Mouse (Mus musculus) MEL (cell line): Measurements from ENCODE around the gene Atp6v1e1. TPM values are rescaled to one million over a fixed set of nuclear protein-coding genes. Genes with fewer than 3 reads are reported as not detected.

Source experiments
- DNase-seq: peaks from one replicate; pipeline ENCODE4 v3.0.0; 2011; ENCODE audit warnings: low read depth, low spot score
- H3K27ac ChIP-seq: 2 replicates; pipeline ENCODE4 v1.5.1; 2012; ENCODE audit warnings: low read depth, mild to moderate bottlenecking, control low read depth, low read length, moderate library complexity; ENCODE audit not compliant: control insufficient read depth
- H3K27me3 ChIP-seq, 2 experiments: fragments of 150-350 bp in 1 of 2; sonication (generic) in 1 of 2; 2 replicates each; pipeline ENCODE4 v1.6.1; 2012; ENCODE audit warnings: low read length in 2 of 2, mild to moderate bottlenecking in 2 of 2, improper control_type of control experiment in 1 of 2, moderate library complexity in 1 of 2; ENCODE audit not compliant: insufficient read depth in 2 of 2, control insufficient read depth in 1 of 2
- H3K36me3 ChIP-seq, 2 experiments: 2 replicates each; pipeline ENCODE4 v1.6.1; 2012 to 2014; ENCODE audit warnings: low read length in 2 of 2, improper control_type of control experiment in 1 of 2, inconsistent platforms in 1 of 2, mild to moderate bottlenecking in 1 of 2; ENCODE audit not compliant: insufficient read depth in 2 of 2, control insufficient read depth in 1 of 2
- H3K4me1 ChIP-seq, 2 experiments: fragments of 150-350 bp in 1 of 2; sonication (generic) in 1 of 2; 2 replicates each; pipeline ENCODE4 v1.6.1; 2012; ENCODE audit warnings: low read length in 2 of 2, improper control_type of control experiment in 1 of 2, mild to moderate bottlenecking in 1 of 2; ENCODE audit not compliant: insufficient read depth in 2 of 2, control insufficient read depth in 1 of 2
- H3K4me3 ChIP-seq, 2 experiments: fragments of 150-350 bp in 1 of 2; sonication (generic) in 1 of 2; 2 replicates each; pipeline ENCODE4 v1.5.1; 2012; ENCODE audit warnings: low read depth in 2 of 2, low read length in 2 of 2, mild to moderate bottlenecking in 2 of 2, moderate library complexity in 2 of 2, control low read depth in 1 of 2, improper control_type of control experiment in 1 of 2; ENCODE audit not compliant: control insufficient read depth in 1 of 2, insufficient read depth in 1 of 2
- H3K79me2 ChIP-seq: 2 replicates; pipeline ENCODE4 v1.6.1; 2012; ENCODE audit warnings: mild to moderate bottlenecking, low read length, moderate library complexity; ENCODE audit not compliant: control insufficient read depth, poor library complexity, insufficient read depth
- H3K9ac ChIP-seq: 2 replicates; pipeline ENCODE4 v1.6.1; 2012; ENCODE audit warnings: low read depth, mild to moderate bottlenecking, control low read depth, low read length, moderate library complexity; ENCODE audit not compliant: control insufficient read depth, poor library complexity, severe bottlenecking
- H3K9me3 ChIP-seq: fragments of 150-350 bp; sonication (generic); replicated peaks from 2 replicates; pipeline ENCODE4 v1.6.1; 2012; ENCODE audit warnings: mild to moderate bottlenecking, low read length, improper control_type of control experiment, moderate library complexity; ENCODE audit not compliant: insufficient read depth
- CHD2 ChIP-seq: IDR thresholded peaks from 2 replicates; pipeline ENCODE4 v1.6.1; 2011; ENCODE audit warnings: low read length, improper control_type of control experiment
- CTCF ChIP-seq, 3 experiments: IDR thresholded peaks in 2 of 3; conservative IDR thresholded peaks in 1 of 3; 2 replicates each; pipeline ENCODE4 v1.5.1; 2011 to 2012; ENCODE audit warnings: low read length in 3 of 3, low read depth in 2 of 3, mild to moderate bottlenecking in 2 of 3, improper control_type of control experiment in 1 of 3, inconsistent platforms in 1 of 3, mixed read lengths in 1 of 3, moderate library complexity in 1 of 3; ENCODE audit not compliant: control insufficient read depth in 1 of 3, insufficient read depth in 1 of 3, poor library complexity in 1 of 3, severe bottlenecking in 1 of 3
- E2F4 ChIP-seq: IDR thresholded peaks from 2 replicates; pipeline ENCODE4 v1.6.1; 2011; ENCODE audit warnings: low read depth, low read length, improper control_type of control experiment, borderline replicate concordance
- EP300 ChIP-seq, 2 experiments: IDR thresholded peaks; 2 replicates each; pipeline ENCODE4 v1.6.1; 2011; ENCODE audit warnings: improper control_type of control experiment in 2 of 2, low read length in 2 of 2, low read depth in 1 of 2, mild to moderate bottlenecking in 1 of 2
- ETS1 ChIP-seq: IDR thresholded peaks from 2 replicates; pipeline ENCODE4 v1.6.1; 2012; ENCODE audit warnings: low read depth, mild to moderate bottlenecking, inconsistent platforms, low read length, improper control_type of control experiment, moderate library complexity
- GATA1 ChIP-seq: IDR thresholded peaks from 2 replicates; pipeline ENCODE4 v1.6.1; 2011; ENCODE audit warnings: low read depth, low read length, improper control_type of control experiment
- JUND ChIP-seq: IDR thresholded peaks from 2 replicates; pipeline ENCODE4 v1.6.1; 2011; ENCODE audit warnings: low read depth, mild to moderate bottlenecking, improper control_type of control experiment, low read length
- KAT2A ChIP-seq: conservative IDR thresholded peaks from 2 replicates; pipeline ENCODE4 v1.6.1; 2012; ENCODE audit warnings: low read depth, low read length, improper control_type of control experiment, inconsistent platforms
- MAFK ChIP-seq: IDR thresholded peaks from 2 replicates; pipeline ENCODE4 v1.6.1; 2011; ENCODE audit warnings: low read depth, mild to moderate bottlenecking, low read length, improper control_type of control experiment, borderline replicate concordance
- MAZ ChIP-seq: IDR thresholded peaks from 2 replicates; pipeline ENCODE4 v1.6.1; 2012; ENCODE audit warnings: low read depth, mild to moderate bottlenecking, inconsistent platforms, low read length, improper control_type of control experiment
- MEF2A ChIP-seq: IDR thresholded peaks from 2 replicates; pipeline ENCODE4 v1.6.1; 2014; ENCODE audit warnings: low read depth, mild to moderate bottlenecking, inconsistent platforms, low read length, improper control_type of control experiment; ENCODE audit not compliant: poor library complexity, insufficient replicate concordance, severe bottlenecking; ENCODE audit errors: extremely low read depth
- MXI1 ChIP-seq: IDR thresholded peaks from 2 replicates; pipeline ENCODE4 v1.6.1; 2011; ENCODE audit warnings: mild to moderate bottlenecking, low read depth, low read length, improper control_type of control experiment
- MYC ChIP-seq: IDR thresholded peaks from 2 replicates; pipeline ENCODE4 v1.6.1; 2011; ENCODE audit warnings: low read depth, mild to moderate bottlenecking, low read length, improper control_type of control experiment, moderate library complexity
- NELFE ChIP-seq: IDR thresholded peaks from 2 replicates; pipeline ENCODE4 v1.6.1; 2011; ENCODE audit warnings: low read depth, low read length, improper control_type of control experiment
- POLR2A ChIP-seq, 2 experiments: IDR thresholded peaks; 2 replicates each; pipeline ENCODE4 v1.6.1; 2011 to 2012; ENCODE audit warnings: low read length in 2 of 2, mild to moderate bottlenecking in 2 of 2, control low read depth in 1 of 2, improper control_type of control experiment in 1 of 2, low read depth in 1 of 2, moderate library complexity in 1 of 2; ENCODE audit not compliant: control insufficient read depth in 1 of 2, insufficient read depth in 1 of 2, poor library complexity in 1 of 2
- POLR2AphosphoS5 ChIP-seq: IDR thresholded peaks from 2 replicates; pipeline ENCODE4 v1.6.1; 2012; ENCODE audit warnings: low read depth, borderline replicate concordance, mild to moderate bottlenecking, inconsistent platforms, low read length, moderate library complexity, mixed read lengths
- RAD21 ChIP-seq: IDR thresholded peaks from 2 replicates; pipeline ENCODE4 v1.6.1; 2011; ENCODE audit warnings: mild to moderate bottlenecking, low read depth, low read length, improper control_type of control experiment
- RCOR1 ChIP-seq: IDR thresholded peaks from 2 replicates; pipeline ENCODE4 v1.6.1; 2012; ENCODE audit warnings: low read depth, mild to moderate bottlenecking, inconsistent platforms, low read length, improper control_type of control experiment
- SIN3A ChIP-seq: IDR thresholded peaks from 2 replicates; pipeline ENCODE4 v1.6.1; 2012; ENCODE audit warnings: low read length, improper control_type of control experiment, inconsistent platforms
- TAL1 ChIP-seq: IDR thresholded peaks from 2 replicates; pipeline ENCODE4 v1.6.1; 2012; ENCODE audit warnings: mild to moderate bottlenecking, inconsistent platforms, low read length, moderate library complexity, mixed read lengths
- TBP ChIP-seq: IDR thresholded peaks from 2 replicates; pipeline ENCODE4 v1.8.0; 2011; ENCODE audit warnings: low read depth, low read length, improper control_type of control experiment
- TCF12 ChIP-seq: IDR thresholded peaks from 2 replicates; pipeline ENCODE4 v1.6.1; 2014; ENCODE audit warnings: low read depth, mild to moderate bottlenecking, inconsistent platforms, low read length, improper control_type of control experiment, moderate library complexity
- UBTF ChIP-seq: IDR thresholded peaks from 2 replicates; pipeline ENCODE4 v1.6.1; 2012; ENCODE audit warnings: low read depth, mild to moderate bottlenecking, inconsistent platforms, low read length, improper control_type of control experiment, moderate library complexity, borderline replicate concordance; ENCODE audit not compliant: insufficient read depth
- ZC3H11A ChIP-seq: IDR thresholded peaks from 2 replicates; pipeline ENCODE4 v1.6.1; 2012; ENCODE audit warnings: low read depth, mild to moderate bottlenecking, inconsistent platforms, low read length, improper control_type of control experiment
- polyA plus RNA-seq, 2 experiments: library from polyadenylated mRNA; stranded (reverse) in 1 of 2; unstranded in 1 of 2; fragments of >175 nt in 1 of 2; fragments of >200 nt in 1 of 2; gene quantifications; 2 replicates each; pipeline versions ENCODE4 v1.2.1 to v1.2.4; 2012; ENCODE audit warnings: low replicate concordance in 2 of 2, low read depth in 1 of 2; ENCODE audit not compliant: insufficient read length in 2 of 2, insufficient read depth in 1 of 2, missing spikeins in 1 of 2
- total RNA-seq: library from RNA; depleted of rRNA; stranded (reverse); fragments of 300-350 nt; gene quantifications from 2 replicates; pipeline ENCODE4 v1.2.3, GENCODE M21; 2012

Atp6v1e1 gene
- total and polyA plus RNA-seq, 3 experiments = 123 to 129 TPM; not detected in 1

- H3K36me3 ChIP-seq = peaks cover 12 to 31% of the 10 kb centered on the region in 2 experiments
- peaks cover 12 to 17% of the 10 kb centered on the region in 2 experiments for H3K4me1 ChIP-seq
- H3K9ac ChIP-seq = no peak overlapping the region
- H3K9me3 ChIP-seq = no peaks in the 10 kb centered on the region
- peak; percentile 38 for DNase-seq
- H3K27ac ChIP-seq = no peak overlapping the region
- TF ChIP-seq POLR2AphosphoS5 (0 out of 2 replicates have a peak, but pooled peaks have one; percentile 14), KAT2A (no peak), TAL1 (0 out of 2 replicates have a peak, but pooled peaks have one; percentile 4)
- H3K4me3 ChIP-seq = no peak overlapping the region
- no peaks in the 10 kb centered on the region for H3K27me3 ChIP-seq
- no peaks in the 10 kb centered on the region for H3K79me2 ChIP-seq
Observed at GRCm38 (mm10) chr6:120798019-120798418, 24.6 kb downstream of the Atp6v1e1 start.

DNA sequence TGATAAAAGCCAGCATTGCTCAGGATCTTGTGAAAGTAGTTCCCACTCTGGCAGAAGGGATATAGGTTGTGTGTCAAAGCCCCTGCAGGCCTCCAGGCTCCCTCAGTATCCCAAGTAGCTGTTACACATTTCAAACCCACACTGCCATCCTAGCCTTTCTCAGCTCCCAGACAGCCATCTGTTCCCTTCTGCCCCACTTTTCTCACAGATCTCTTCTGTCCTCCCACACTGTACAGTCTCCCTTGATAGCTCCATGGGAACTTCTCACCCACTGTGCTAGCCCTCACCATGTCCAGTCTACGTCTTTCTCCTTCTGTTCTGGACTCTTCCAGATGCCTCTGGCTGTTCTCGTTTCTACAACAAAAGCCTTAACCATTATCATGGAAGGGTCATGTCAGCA is 26.5 kb downstream of the Atp6v1e1 start:
- no peaks in the 10 kb centered on the region for H3K79me2 ChIP-seq
- peaks cover 12 to 34% of the 10 kb centered on the region in 2 experiments for H3K4me1 ChIP-seq
- DNase-seq = no peak
- TF ChIP-seq MYC (no peak), UBTF (no peak), EP300 (IDR thresholded peaks at IDR 0.05; ENCODE audit: low read depth in 1 of 2, low read length in 2 of 2) (no peak)
- H3K27me3 ChIP-seq = no peaks in the 10 kb centered on the region
- no peak overlapping the region for H3K4me3 ChIP-seq
- no peak overlapping the region for H3K9ac ChIP-seq
- H3K27ac ChIP-seq = no peak overlapping the region; the same call in 1 of the 2 replicates
- H3K9me3 ChIP-seq = no peaks in the 10 kb centered on the region
- H3K36me3 ChIP-seq = peaks cover 15 to 26% of the 10 kb centered on the region in 2 experiments

- peak; percentile 79 for DNase-seq
- Histone ChIP-seq H3K9me3 (no peaks in the 10 kb centered on the region), H3K4me1 (peaks cover 12 to 38% of the 10 kb centered on the region in 2 experiments), H3K27me3 (no peaks in the 10 kb centered on the region), H3K79me2 (no peaks in the 10 kb centered on the region), H3K36me3 (peaks cover 18 to 24% of the 10 kb centered on the region in 2 experiments), H3K4me3 (no peak overlapping the region), H3K9ac (no peak overlapping the region), H3K27ac (peak overlapping the region; percentile 31; the same call in 1 of the 2 replicates)
- TF ChIP-seq CHD2 (no peak), E2F4 (no peak), EP300 (IDR thresholded peaks at IDR 0.05; ENCODE audit: low read depth in 1 of 2, low read length in 2 of 2) (peak; percentile 76 to 88), TBP (no peak), MAZ (no peak; the same call in 1 of the 2 replicates), SIN3A (peak; percentile 55; the same call in 1 of the 2 replicates), KAT2A (no peak), ETS1 (peak; percentile 70), TAL1 (peak; percentile 72), TCF12 (peak; percentile 75), RCOR1 (peak; percentile 88), CTCF (IDR thresholded peaks at IDR 0.05 in 2 of 3, conservative IDR thresholded peaks at IDR 0.05 in 1 of 3; ENCODE audit: control insufficient read depth in 1 of 3, insufficient read depth in 1 of 3, low read depth in 2 of 3, low read length in 3 of 3, poor library complexity in 1 of 3, severe bottlenecking in 1 of 3) (no peak), POLR2A (IDR thresholded peaks at IDR 0.05; ENCODE audit: control insufficient read depth in 1 of 2, insufficient read depth in 1 of 2, low read depth in 1 of 2, low read length in 2 of 2, poor library complexity in 1 of 2) (no peak), MEF2A (no peak), MXI1 (peak; percentile 44), GATA1 (peak; percentile 76), JUND (no peak), POLR2AphosphoS5 (no peak), MAFK (no peak; the same call in 1 of the 2 replicates), ZC3H11A (peak; percentile 26; the same call in 1 of the 2 replicates), RAD21 (0 out of 2 replicates have a peak, but pooled peaks have one; percentile 1), NELFE (0 out of 2 replicates have a peak, but pooled peaks have one; percentile 24)
Observed at GRCm38 (mm10) chr6:120795422-120796086, 27.0 kb downstream of the Atp6v1e1 start.
